Comparison of ENCODE assay signal across 11 mouse cellular contexts in the genomic region with DNA sequence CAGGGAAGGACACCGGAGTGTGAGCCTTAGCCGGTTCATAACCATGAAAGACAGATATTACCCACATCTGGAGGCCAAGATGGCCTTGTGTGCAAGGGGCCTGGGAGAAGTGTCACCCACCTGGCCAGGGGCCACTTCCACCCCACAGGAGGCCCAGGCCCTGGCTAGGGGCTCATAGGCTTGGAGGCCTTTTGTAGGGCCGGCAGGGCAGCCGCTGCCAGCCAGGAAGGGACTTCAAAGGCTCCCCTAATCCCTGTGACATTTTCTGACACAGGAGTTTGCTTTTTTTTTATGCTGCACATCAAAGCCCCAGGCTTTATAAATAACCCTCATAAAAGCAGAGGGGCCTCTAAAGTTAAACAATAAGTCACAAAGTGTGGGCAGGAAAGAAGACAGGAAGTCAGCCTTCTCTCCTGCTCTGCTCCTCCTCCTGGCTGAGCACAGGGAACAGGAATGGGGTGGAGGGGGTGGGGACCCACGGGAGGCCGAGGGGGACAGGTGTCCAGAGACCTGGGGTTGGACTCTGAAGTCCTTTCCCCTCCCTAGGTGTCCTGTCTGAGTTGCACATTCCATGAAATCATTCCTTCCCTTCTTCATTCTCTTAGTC. TPM values are rescaled to one million over a fixed set of nuclear protein-coding genes. Genes with fewer than 3 reads are reported as not detected.
A peak's percentile ranks its signal among the peaks of the same experiment; 100 is the strongest.
DNase-seq lines count a peak whose midpoint lies in the region; ATAC-seq and TF ChIP-seq lines count a peak whose summit lies in the region.
"Had no signal": no experiment of that assay in that cellular context is flagged by ENCODE, and none has a peak within 500 bp of the region (broad histone marks: within the 10 kb centered on the region; RNA-seq: fewer than 3 reads in every experiment).

No protein-coding gene starts in this region.

- H3K27me3 ChIP-seq in hindbrain, embryonic 10.5 days (ENCODE audit: insufficient read depth, poor library complexity, severe bottlenecking): no peaks in the 10 kb centered on the region
- no peaks in the 10 kb centered on the region for H3K27me3 ChIP-seq in hindbrain, embryonic 16.5 days (replicated peaks; ENCODE audit: control insufficient read depth, insufficient read depth, low read length)
- H3K27me3 ChIP-seq in embryonic facial prominence, embryonic 10.5 days (replicated peaks; ENCODE audit: low read depth, poor library complexity, severe bottlenecking): no peaks in the 10 kb centered on the region
- no peaks in the 10 kb centered on the region for H3K27me3 ChIP-seq in intestine, embryonic 14.5 days (replicated peaks; ENCODE audit: control insufficient read depth, insufficient read depth, low read length)
- no peaks in the 10 kb centered on the region for H3K27me3 ChIP-seq in midbrain, postnatal 0 days (ENCODE audit: insufficient read depth, low read length)
- H3K27me3 ChIP-seq: embryonic facial prominence, embryonic 15.5 days had no signal

- H3K9me3 ChIP-seq in hindbrain, embryonic 10.5 days: peaks cover 11% of the 10 kb centered on the region
- no peaks in the 10 kb centered on the region for H3K9me3 ChIP-seq in hindbrain, embryonic 16.5 days (ENCODE audit: control insufficient read depth, low read length)
- H3K9me3 ChIP-seq in embryonic facial prominence, embryonic 10.5 days: peaks cover 7% of the 10 kb centered on the region; the same call in 1 of the 2 replicates
- no peaks in the 10 kb centered on the region for H3K9me3 ChIP-seq in intestine, embryonic 14.5 days (ENCODE audit: control insufficient read depth, low read length)
- no peaks in the 10 kb centered on the region for H3K9me3 ChIP-seq in midbrain, postnatal 0 days (ENCODE audit: low read length)

- H3K4me1 ChIP-seq in hindbrain, embryonic 10.5 days (replicated peaks): peaks cover 47% of the 10 kb centered on the region
- H3K4me1 ChIP-seq in hindbrain, embryonic 16.5 days (ENCODE audit: control insufficient read depth, insufficient read depth, low read depth, low read length): peaks cover 11% of the 10 kb centered on the region
- H3K4me1 ChIP-seq in embryonic facial prominence, embryonic 10.5 days: peaks cover 45% of the 10 kb centered on the region
- peaks cover 24% of the 10 kb centered on the region for H3K4me1 ChIP-seq in intestine, embryonic 14.5 days (replicated peaks; ENCODE audit: control insufficient read depth, insufficient read depth, low read length)
- H3K4me1 ChIP-seq in midbrain, postnatal 0 days (ENCODE audit: insufficient read depth, low read length): peaks cover 2% of the 10 kb centered on the region; the same call in 1 of the 2 replicates

- no peaks in the 10 kb centered on the region for H3K36me3 ChIP-seq in hindbrain, embryonic 10.5 days
- no peaks in the 10 kb centered on the region for H3K36me3 ChIP-seq in hindbrain, embryonic 16.5 days (ENCODE audit: control insufficient read depth, insufficient read depth, low read length)
- H3K36me3 ChIP-seq in embryonic facial prominence, embryonic 10.5 days (replicated peaks): no peaks in the 10 kb centered on the region
- no peaks in the 10 kb centered on the region for H3K36me3 ChIP-seq in intestine, embryonic 14.5 days (ENCODE audit: control insufficient read depth, insufficient read depth, low read length)
- H3K36me3 ChIP-seq in midbrain, postnatal 0 days (ENCODE audit: insufficient read depth, low read length): no peaks in the 10 kb centered on the region
- H3K36me3 ChIP-seq: embryonic facial prominence, embryonic 15.5 days had no signal

- no peak for TF ChIP-seq CTCF in midbrain, postnatal 0 days (IDR thresholded peaks at IDR 0.05)

- no peak overlapping the region for H3K9ac ChIP-seq in hindbrain, embryonic 16.5 days (ENCODE audit: low read depth, low read length)
- H3K9ac ChIP-seq in intestine, embryonic 14.5 days (ENCODE audit: low read length): 0 out of 2 replicates have a peak overlapping the region, but pooled peaks have one; percentile 20
- no peak overlapping the region for H3K9ac ChIP-seq in midbrain, postnatal 0 days (replicated peaks; ENCODE audit: low read length, poor library complexity, severe bottlenecking)
- H3K9ac ChIP-seq: embryonic facial prominence, embryonic 15.5 days had no signal

- DNase-seq in hindbrain, embryonic 10.5 days (ENCODE audit: low spot score): no peak
- peak; percentile 39 for DNase-seq in embryonic facial prominence, embryonic 10.5 days (ENCODE audit: low spot score)
- DNase-seq in intestine, embryonic 14.5 days (ENCODE audit: low spot score): peak; percentile 69
- no peak for DNase-seq in midbrain, postnatal 0 days (ENCODE audit: low spot score)
- DNase-seq in frontal cortex, postnatal 10 days (ENCODE audit: low spot score in 2 of 2): no peak
- no peak for DNase-seq in layer of hippocampus, postnatal 25 days (ENCODE audit: extremely low spot score in 1 of 2, low spot score in 1 of 2)
- DNase-seq: cerebellum, adult 11-12 months; lung, adult 18-20 months; right cerebral cortex, postnatal 25 days had no signal

- peak overlapping the region; percentile 68 for H3K27ac ChIP-seq in hindbrain, embryonic 10.5 days
- H3K27ac ChIP-seq in hindbrain, embryonic 16.5 days (ENCODE audit: low read depth, low read length): no peak overlapping the region; the same call in 1 of the 2 replicates
- peak overlapping the region; percentile 78 for H3K27ac ChIP-seq in embryonic facial prominence, embryonic 10.5 days (replicated peaks)
- peak overlapping the region; percentile 59; the same call in 1 of the 2 replicates for H3K27ac ChIP-seq in intestine, embryonic 14.5 days (ENCODE audit: low read depth)
- peak overlapping the region; percentile 55; the same call in 1 of the 2 replicates for H3K27ac ChIP-seq in midbrain, postnatal 0 days (ENCODE audit: low read depth, low read length)
- H3K27ac ChIP-seq: embryonic facial prominence, embryonic 15.5 days had no signal

- WGBS in hindbrain, embryonic 10.5 days: 38% methylated on average over 6 of the region's 6 CpGs
- 26% methylated on average over 6 of the region's 6 CpGs for WGBS in hindbrain, embryonic 16.5 days
- WGBS in embryonic facial prominence, embryonic 10.5 days: 29% methylated on average over 6 of the region's 6 CpGs
- WGBS in intestine, embryonic 14.5 days: 13% methylated on average over 6 of the region's 6 CpGs
- WGBS in midbrain, postnatal 0 days: 13% methylated on average over 6 of the region's 6 CpGs

- H3K4me3 ChIP-seq in hindbrain, embryonic 10.5 days: no peak overlapping the region
- H3K4me3 ChIP-seq in hindbrain, embryonic 16.5 days (ENCODE audit: low read length): no peak overlapping the region
- H3K4me3 ChIP-seq in embryonic facial prominence, embryonic 10.5 days: no peak overlapping the region
- H3K4me3 ChIP-seq in intestine, embryonic 14.5 days (ENCODE audit: low read depth, low read length): no peak overlapping the region
- no peak overlapping the region for H3K4me3 ChIP-seq in midbrain, postnatal 0 days (ENCODE audit: low read depth, low read length)
- H3K4me3 ChIP-seq: embryonic facial prominence, embryonic 15.5 days had no signal

- ATAC-seq in hindbrain, embryonic 16.5 days: no peak
- ATAC-seq in intestine, embryonic 14.5 days (replicated peaks; ENCODE audit: low FRiP score, low TSS enrichment, low read depth): peak; percentile 57
- ATAC-seq in midbrain, postnatal 0 days (ENCODE audit: low FRiP score): no peak

- no peak overlapping the region for H3K4me2 ChIP-seq in hindbrain, embryonic 16.5 days (ENCODE audit: low read length)
- H3K4me2 ChIP-seq in intestine, embryonic 14.5 days (ENCODE audit: low read length): peak overlapping the region; percentile 16; the same call in 1 of the 2 replicates
- no peak overlapping the region for H3K4me2 ChIP-seq in midbrain, postnatal 0 days (ENCODE audit: low read depth, low read length, poor library complexity, severe bottlenecking)
- H3K4me2 ChIP-seq: embryonic facial prominence, embryonic 15.5 days had no signal

RNA-seq across cellular contexts. Expression of gene Fam222a, which starts 16.8 kb away (rescaled TPM):
- 3.9 and 6.5 TPM in 2 replicates for polyA plus RNA-seq in hindbrain, embryonic 10.5 days (2016; fragmentation: Nextera tagmentation; extraction: Ambion mirVana)
- 4.7 and 4.9 TPM in 2 replicates for polyA plus RNA-seq in hindbrain, embryonic 16.5 days (2015; fragmentation: Nextera tagmentation; extraction: Ambion mirVana)
- 2.3 and 3.8 TPM in 2 replicates for polyA plus RNA-seq in embryonic facial prominence, embryonic 10.5 days (2016; fragmentation: Nextera tagmentation; extraction: Ambion mirVana)
- 4.9 and 7.1 TPM in 2 replicates for polyA plus RNA-seq in intestine, embryonic 14.5 days (2014; fragmentation: Nextera tagmentation; extraction: Ambion mirVana)
- total RNA-seq in midbrain, postnatal 0 days (2014; rRNA removed): 5.6 and 10.4 TPM in 2 replicates
- 3.5 and 4.2 TPM in 2 replicates for polyA plus RNA-seq in midbrain, postnatal 0 days (2015; fragmentation: Nextera tagmentation; extraction: Ambion mirVana)
- 1 to 10 TPM; 5.1 to 6.6 TPM for total RNA-seq in layer of hippocampus, postnatal 25 days (2021)

Comparison
In these comparisons a context has a peak if more than half of its experiments do, and no peak if none do; other contexts are left out.
1. DNase-seq: peak in embryonic facial prominence, embryonic 10.5 days (single experiment) and intestine, embryonic 14.5 days (single experiment); none in hindbrain, embryonic 10.5 days (single experiment), midbrain, postnatal 0 days (single experiment), frontal cortex, postnatal 10 days (0 of 2) and layer of hippocampus, postnatal 25 days (0 of 2).